Mouse (Mus musculus) bone marrow macrophage, adult 2 months (primary cell): ENCODE results near the gene Grb2.

ENCODE experiments used
- CTCF ChIP-seq: IDR thresholded peaks from 2 replicates; pipeline ENCODE4 v1.5.1; 2012; ENCODE audit warnings: low read depth, mild to moderate bottlenecking, low read length, moderate library complexity
- POLR2A ChIP-seq: IDR thresholded peaks from 2 replicates; pipeline ENCODE4 v1.6.1; 2012; ENCODE audit warnings: mild to moderate bottlenecking, low read depth, low read length, borderline replicate concordance

DNA sequence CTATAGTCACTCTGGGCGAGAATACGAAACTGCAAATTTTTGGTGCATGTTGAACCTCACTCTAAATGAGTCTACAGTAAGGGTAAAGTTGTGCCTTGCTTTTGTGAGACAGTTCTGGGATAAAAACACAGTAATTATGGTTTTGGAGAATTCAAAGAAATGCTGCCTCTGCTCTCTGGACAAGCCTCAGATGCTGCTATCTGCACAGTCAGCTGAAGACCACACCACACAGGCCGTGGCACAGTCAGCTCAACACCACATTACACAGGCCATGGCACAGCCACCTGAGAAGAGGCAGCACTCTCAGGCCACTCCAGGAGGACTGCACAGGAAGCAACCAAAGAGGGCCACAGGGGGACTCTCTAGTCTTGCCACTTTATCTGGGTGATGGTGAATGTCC lies 26.0 kb downstream of the Grb2 start:
- TF ChIP-seq POLR2A (no peak), CTCF (no peak)
